Comparison of ENCODE assay signal across 8 mouse cellular contexts in genomic region chr2:167631591-167632448, GRCm38 (mm10). TPM values are rescaled to one million over a fixed set of nuclear protein-coding genes. Genes with fewer than 3 reads are reported as not detected.
A peak's percentile ranks its signal among the peaks of the same experiment; 100 is the strongest.
DNase-seq lines count a peak whose midpoint lies in the region; ATAC-seq and TF ChIP-seq lines count a peak whose summit lies in the region.

Ube2v1 (minus strand) TSS chr2:167632095.

- peak; percentile 82 for ATAC-seq in forebrain, embryonic 15.5 days (replicated peaks)
- peak; percentile 56 for ATAC-seq in neutrophil, adult 5-6 weeks (ENCODE audit: extremely low read depth, insufficient number of reproducible peaks, low FRiP score, poor library complexity, severe bottlenecking)

- peak; percentile 97 for DNase-seq in ES-CJ7 (ENCODE audit: low read depth, low spot score)
- DNase-seq in cerebellum, adult 11 months = peak; percentile 98
- peak; percentile 96 for DNase-seq in heart, postnatal 25 days (ENCODE audit: low spot score)
- peak; percentile 97 to 98 for DNase-seq in layer of hippocampus, adult 18-20 months (ENCODE audit: low spot score in 2 of 2)
- peak; percentile 98 for DNase-seq in lung, adult 2 months
- peak; percentile 99 for DNase-seq in thymus, adult 18-20 months

- TF ChIP-seq POLR2A in lung, adult 2 months (IDR thresholded peaks at IDR 0.05; ENCODE audit: borderline replicate concordance, extremely low read depth, low read depth, low read length) = peak; percentile 32; the same call in 1 of the 2 replicates

- peak within 1 kb of the TSS; percentile 81 for H3K4me3 ChIP-seq in forebrain, embryonic 15.5 days
- peak within 1 kb of the TSS; percentile 96 for H3K4me3 ChIP-seq in lung, adult 2 months (replicated peaks; ENCODE audit: extremely low read depth, low read depth, low read length)

- no peaks in the 10 kb centered on the region for H3K36me3 ChIP-seq in forebrain, embryonic 15.5 days

- H3K9me3 ChIP-seq in forebrain, embryonic 15.5 days = no peaks in the 10 kb centered on the region

- no peaks in the 10 kb centered on the region for H3K27me3 ChIP-seq in forebrain, embryonic 15.5 days

- H3K27ac ChIP-seq in forebrain, embryonic 15.5 days (replicated peaks) = peak within 1 kb of the TSS; percentile 84

- no peak for TF ChIP-seq CTCF in lung, adult 2 months (IDR thresholded peaks at IDR 0.05; ENCODE audit: insufficient read depth, low read length)

- WGBS in forebrain, embryonic 15.5 days = under 1% methylated on average over 86 of the region's 87 CpGs
- 1% methylated on average over 83 of the region's 87 CpGs for WGBS in lung, adult 2 months

- intact Hi-C loops in heart, postnatal 25 days (cut with DNase I) = no loop called here

- H3K9ac ChIP-seq in forebrain, embryonic 15.5 days (replicated peaks) = peak within 1 kb of the TSS; percentile 80

- H3K4me2 ChIP-seq in forebrain, embryonic 15.5 days (replicated peaks) = peak within 1 kb of the TSS; percentile 79

- H3K4me1 ChIP-seq in forebrain, embryonic 15.5 days = peaks cover 51% of the 10 kb centered on the region
- peaks cover 29% of the 10 kb centered on the region for H3K4me1 ChIP-seq in lung, adult 2 months (ENCODE audit: control insufficient read depth, insufficient read depth, low read length)

RNA-seq across cellular contexts. Expression of gene Ube2v1, which starts in this region (rescaled TPM):
- polyA plus RNA-seq in forebrain, embryonic 15.5 days (2015; fragmentation: Nextera tagmentation; extraction: Ambion mirVana) = 267 and 269 TPM in 2 replicates
- 100 to 1,000 TPM in 1 of 2 experiments, 10 to 100 TPM in 1; 99.3 to 105 TPM for total RNA-seq in heart, postnatal 25 days (2021)
- 100 to 1,000 TPM; 235 to 247 TPM for total RNA-seq in layer of hippocampus, adult 18-20 months (2021)
- polyA plus RNA-seq in lung, adult 2 months (2012; rRNA removed) = 102 and 135 TPM in 2 replicates
- total RNA-seq in neutrophil, adult 5-6 weeks (2017) = 55.2 and 67.3 TPM in 2 replicates

Comparison
In these comparisons a context has a peak if more than half of its experiments do, and no peak if none do; other contexts are left out.
1. Peak in every context shown above with its lines: DNase-seq, ATAC-seq, H3K4me3 ChIP-seq and H3K27ac ChIP-seq.